Mouse (Mus musculus) left cerebral cortex, adult 11 months (tissue): ENCODE data around the gene C730034F03Rik.

ENCODE experiments used
- DNase-seq: peaks from one replicate; pipeline ENCODE4 v3.0.0; 2022; ENCODE audit warnings: low spot score

Gene C730034F03Rik

DNA sequence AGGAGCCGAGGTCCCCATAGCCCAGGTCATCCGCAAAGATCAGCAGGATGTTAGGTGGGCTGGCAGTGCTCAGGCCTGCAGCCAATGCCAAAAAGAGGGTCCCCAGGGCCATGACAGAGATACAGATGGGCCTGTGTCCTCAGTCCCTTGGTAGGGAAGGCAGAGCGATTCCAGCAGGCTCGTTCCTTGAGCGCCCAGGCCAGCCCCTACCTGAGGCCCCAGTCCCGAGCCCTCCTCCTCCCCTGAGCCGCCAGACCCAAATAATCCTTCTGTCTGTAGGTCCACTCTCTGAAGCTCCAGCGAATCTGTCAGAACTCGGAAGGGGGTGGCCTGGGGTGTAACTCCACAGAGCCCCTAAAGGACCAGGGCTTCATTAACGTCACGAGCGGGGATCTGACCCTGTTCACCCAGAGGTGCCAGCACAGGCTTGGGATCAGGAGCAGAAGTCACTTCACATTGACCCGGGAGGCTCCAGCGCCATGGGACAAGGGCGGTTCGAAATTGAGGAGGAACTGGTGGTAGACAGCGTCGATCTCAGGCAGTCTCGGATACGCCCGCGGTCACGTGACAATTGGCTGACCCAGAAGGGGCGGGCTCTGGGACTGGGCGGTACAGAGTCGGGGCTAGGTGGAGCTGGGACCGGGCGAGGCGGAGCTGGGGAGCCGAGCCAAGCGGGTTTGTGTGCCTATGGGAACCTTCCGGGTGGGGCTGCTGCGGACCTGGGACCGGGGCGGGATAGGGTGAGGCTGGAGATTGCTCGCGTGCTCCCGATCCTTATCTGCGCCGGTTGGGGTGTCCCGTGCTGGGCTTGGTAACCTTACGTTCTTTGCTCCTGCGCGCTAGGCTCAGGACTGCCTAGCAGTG, 46.5 kb downstream of the C730034F03Rik start:
- DNase-seq: peak; percentile 91

DNA sequence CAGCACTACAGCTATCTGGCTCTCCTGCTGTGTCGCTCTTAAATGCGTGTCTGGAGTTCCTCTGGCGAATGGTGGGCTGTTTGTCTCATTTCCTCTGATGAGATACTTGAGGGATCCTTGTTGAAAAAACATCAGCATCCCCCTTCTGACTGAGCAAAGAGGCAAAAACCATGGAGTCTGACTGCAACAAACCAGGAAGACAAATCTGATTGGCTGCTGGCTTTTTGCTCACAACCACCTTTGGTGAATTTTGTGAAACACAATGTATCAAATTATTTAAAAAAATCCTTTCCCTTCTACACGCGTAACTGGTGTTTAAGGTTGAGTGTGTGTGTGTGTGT, 47.1 kb downstream of the C730034F03Rik start:
- no peak for DNase-seq

DNA sequence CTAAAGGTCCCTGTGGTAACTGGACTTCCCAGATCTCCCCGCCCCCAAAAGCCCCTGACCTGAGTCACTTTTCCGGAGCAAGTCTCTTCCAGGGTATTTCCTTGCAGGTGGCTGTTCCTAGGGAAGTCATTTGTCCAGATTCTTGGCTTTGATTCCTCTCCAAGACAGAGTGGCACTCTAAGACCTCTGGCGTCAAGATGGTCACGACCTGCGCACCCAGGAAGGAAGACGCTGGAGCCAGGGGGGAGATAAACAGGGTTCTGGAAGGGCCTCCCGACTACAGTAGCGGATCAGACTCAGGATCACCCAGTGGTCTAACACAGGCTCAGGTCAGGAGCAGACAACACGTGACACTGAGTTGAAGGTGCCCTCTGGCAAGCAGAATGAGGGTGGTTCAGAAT, 47.7 kb downstream of the C730034F03Rik start, which contains the start of gene Arsa:
Arsa (minus strand) TSS at position 335 of the 401 bp plus-strand sequence.
- no peak for DNase-seq

DNA sequence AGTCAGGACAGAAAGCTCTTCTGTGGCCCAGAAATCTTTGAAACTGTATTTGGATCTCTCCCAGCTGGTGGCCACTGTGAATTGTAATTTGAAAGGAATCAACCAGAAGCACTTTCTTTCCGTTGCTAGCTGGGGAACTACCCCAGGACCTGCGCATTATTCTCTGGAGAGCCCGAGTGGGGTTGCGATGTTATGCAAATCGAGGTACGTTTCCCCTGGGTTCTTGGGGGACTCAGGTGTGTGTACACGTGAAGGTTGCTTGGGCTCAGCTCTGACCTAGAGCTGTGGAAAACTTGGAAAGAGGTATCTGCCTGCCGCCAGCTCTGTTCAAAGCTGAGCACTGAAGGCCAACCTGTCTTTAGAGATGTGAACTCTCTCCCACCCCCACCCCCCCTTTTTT, 48.4 kb downstream of the C730034F03Rik start:
- DNase-seq: no peak

DNA sequence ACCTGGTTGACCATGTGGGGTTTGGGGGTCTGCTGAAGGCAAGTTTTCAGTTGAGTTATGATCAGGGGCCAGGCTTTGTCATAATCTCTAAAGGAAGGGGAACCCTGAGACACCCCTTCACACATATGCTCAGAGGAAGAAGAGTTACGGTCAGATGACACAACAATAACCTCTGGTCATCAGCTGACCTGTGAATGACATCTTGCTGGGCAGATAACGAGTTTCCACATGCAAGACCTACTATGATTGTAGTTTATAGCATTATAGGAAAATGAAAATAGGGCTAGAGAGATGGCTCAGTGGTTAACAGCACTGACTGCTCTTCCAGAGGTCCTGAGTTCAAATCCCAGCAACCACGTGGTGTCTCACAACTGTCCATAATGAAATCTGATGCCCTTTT, 49.2 kb downstream of the C730034F03Rik start:
- no peak for DNase-seq
